ENCODE assay signal across 18 mouse cellular contexts in the genomic region with DNA sequence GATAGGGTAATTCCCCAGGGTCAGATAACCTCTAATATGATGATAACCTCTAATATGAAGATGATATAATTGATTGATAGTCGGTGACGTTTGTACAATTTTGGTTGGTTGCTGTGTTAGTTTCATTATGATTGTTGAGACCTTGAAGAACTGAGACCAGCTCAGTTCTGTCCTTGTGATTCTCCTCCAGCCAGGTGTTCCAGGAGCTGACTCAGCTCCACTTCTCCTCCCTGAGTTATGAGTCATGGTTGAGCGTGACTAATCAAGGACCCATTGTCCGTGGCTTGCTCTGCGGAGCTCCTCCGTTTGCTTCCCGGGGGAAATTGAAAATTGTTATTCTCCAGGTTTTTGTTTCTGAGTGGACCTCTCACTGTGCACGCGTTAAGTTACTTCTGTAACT. TPM values are rescaled to one million over a fixed set of nuclear protein-coding genes. Genes with fewer than 3 reads are reported as not detected.
DNase-seq lines count a peak whose midpoint lies in the region; ATAC-seq and TF ChIP-seq lines count a peak whose summit lies in the region.
"Had no signal": no experiment of that assay in that cellular context is flagged by ENCODE, and none has a peak within 500 bp of the region (broad histone marks: within the 10 kb centered on the region; RNA-seq: fewer than 3 reads in every experiment).

No protein-coding gene starts in this region.

- ATAC-seq in kidney, embryonic 15.5 days (replicated peaks; ENCODE audit: low FRiP score): no peak
- ATAC-seq: activated CD4-positive, CD25-positive, alpha-beta regulatory T cell, adult 4 months; forebrain, embryonic 15.5 days had no signal

- no peak overlapping the region for H3K9ac ChIP-seq in kidney, embryonic 15.5 days
- H3K9ac ChIP-seq in ES-E14 (ENCODE audit: insufficient read depth, low read depth, low read length, poor library complexity, severe bottlenecking): no peak overlapping the region
- H3K9ac ChIP-seq: forebrain, embryonic 15.5 days; hindbrain, embryonic 12.5 days; lung, embryonic 14.5 days had no signal

- no peak overlapping the region for H3K4me3 ChIP-seq in kidney, embryonic 15.5 days (replicated peaks)
- H3K4me3 ChIP-seq in ES-E14 (ENCODE audit: insufficient read depth in 1 of 2, low read depth in 1 of 2, low read length in 2 of 2, poor library complexity in 1 of 2, severe bottlenecking in 1 of 2): no peak overlapping the region
- H3K4me3 ChIP-seq in olfactory bulb, adult 2 months (ENCODE audit: insufficient read depth, low read depth, low read length): no peak overlapping the region
- H3K4me3 ChIP-seq: forebrain, embryonic 15.5 days; gastrocnemius, adult 2 months; hindbrain, embryonic 12.5 days had no signal

- 60% methylated on average over 9 of the region's 9 CpGs for WGBS in kidney, embryonic 15.5 days
- WGBS in olfactory bulb, adult 2 months: 42% methylated on average over 9 of the region's 9 CpGs

- no peak for TF ChIP-seq CTCF in olfactory bulb, adult 2 months (IDR thresholded peaks at IDR 0.05; ENCODE audit: insufficient read depth, low read depth, low read length)

- peak overlapping the region; percentile 34 for H3K4me2 ChIP-seq in kidney, embryonic 15.5 days
- H3K4me2 ChIP-seq: forebrain, embryonic 15.5 days; hindbrain, embryonic 12.5 days; lung, embryonic 14.5 days had no signal

- in situ Hi-C loops in ES-E14 (cut with MboI; ENCODE audit: low sequenced_read_pairs in 2 of 2, unreplicated experiment in 2 of 2): no loop called here

- H3K27me3 ChIP-seq in kidney, embryonic 15.5 days: no peaks in the 10 kb centered on the region
- H3K27me3 ChIP-seq: forebrain, embryonic 15.5 days; hindbrain, embryonic 12.5 days had no signal

- no peak for DNase-seq in kidney, postnatal 36 days
- DNase-seq in ES-E14 (ENCODE audit: low read depth, low spot score): no peak
- peak; percentile 70 to 72 for DNase-seq in adrenal gland, postnatal 36 days
- DNase-seq in spleen, adult 18-20 months: no peak
- no peak for DNase-seq in cerebellum, adult 11 months
- DNase-seq in neural tube, embryonic 10.5 days (ENCODE audit: extremely low spot score, low spot score): no peak
- DNase-seq: cerebellum, adult 9-11 months; embryo, embryonic 11 days; gastrocnemius, adult 2 months; heart, adult 18-20 months; kidney, postnatal 14 days; lung, embryonic 14.5 days; right cerebral cortex, adult 18-20 months had no signal

- H3K27ac ChIP-seq in kidney, embryonic 15.5 days: no peak overlapping the region
- H3K27ac ChIP-seq in ES-E14 (ENCODE audit: insufficient read depth, low read depth, low read length, poor library complexity, severe bottlenecking): no peak overlapping the region
- H3K27ac ChIP-seq in olfactory bulb, adult 2 months (ENCODE audit: insufficient read depth, low read depth, low read length): peak overlapping the region; percentile 45; the same call in 1 of the 2 replicates
- H3K27ac ChIP-seq: forebrain, embryonic 15.5 days; gastrocnemius, adult 2 months; hindbrain, embryonic 12.5 days had no signal

- no peaks in the 10 kb centered on the region for H3K4me1 ChIP-seq in kidney, embryonic 15.5 days
- H3K4me1 ChIP-seq in ES-E14 (ENCODE audit: control insufficient read depth in 2 of 2, insufficient read depth in 2 of 2, low read length in 2 of 2, poor library complexity in 1 of 2): no peaks in the 10 kb centered on the region
- peaks cover 8% of the 10 kb centered on the region for H3K4me1 ChIP-seq in olfactory bulb, adult 2 months (ENCODE audit: control insufficient read depth, insufficient read depth, low read length)
- H3K4me1 ChIP-seq: forebrain, embryonic 15.5 days; hindbrain, embryonic 12.5 days had no signal

- TF ChIP-seq POLR2A in olfactory bulb, adult 2 months (IDR thresholded peaks at IDR 0.05; ENCODE audit: insufficient read depth, low read depth, low read length): no peak

- no peaks in the 10 kb centered on the region for H3K9me3 ChIP-seq in kidney, embryonic 15.5 days (replicated peaks)
- no peaks in the 10 kb centered on the region for H3K9me3 ChIP-seq in ES-E14 (ENCODE audit: control insufficient read depth, insufficient read depth, low read depth, low read length)
- H3K9me3 ChIP-seq: forebrain, embryonic 15.5 days; hindbrain, embryonic 12.5 days had no signal

- no peaks in the 10 kb centered on the region for H3K36me3 ChIP-seq in kidney, embryonic 15.5 days
- no peaks in the 10 kb centered on the region for H3K36me3 ChIP-seq in ES-E14 (ENCODE audit: control insufficient read depth, insufficient read depth, low read length, poor library complexity, severe bottlenecking)
- H3K36me3 ChIP-seq: forebrain, embryonic 15.5 days; hindbrain, embryonic 12.5 days had no signal

TF ChIP-seq in ES-E14, 5 proteins besides CTCF, POLR2A, EP300 and RAD21:
- no peak for TF ChIP-seq ZNF384 (IDR thresholded peaks at IDR 0.05; ENCODE audit: low read depth, low read length)
- peak; percentile 66 for TF ChIP-seq MAFK (IDR thresholded peaks at IDR 0.05; ENCODE audit: insufficient read depth, low read depth, low read length)

RNA-seq across cellular contexts. Expression of gene Bach1, which starts 33.5 kb away (rescaled TPM):
- 11.0 and 13.6 TPM in 2 replicates for polyA plus RNA-seq in kidney, embryonic 15.5 days (2015; fragmentation: Nextera tagmentation; extraction: Ambion mirVana)
- total RNA-seq in ES-E14 (2012; rRNA removed): 16.9 and 19.5 TPM in 2 replicates
- total RNA-seq in adrenal gland, postnatal 36 days (2021): 10 to 100 TPM; 18.6 to 31.2 TPM
- not detected in 2 replicates for polyA plus RNA-seq in olfactory bulb, adult 2 months (2012; ENCODE audit: insufficient read depth, insufficient read length, low replicate concordance, missing spikeins)

Comparison
In these comparisons a context has a peak if more than half of its experiments do, and no peak if none do; other contexts are left out.
1. DNase-seq: peak in adrenal gland, postnatal 36 days (2 of 2); none in kidney, postnatal 36 days (0 of 2), ES-E14 (single experiment), spleen, adult 18-20 months (0 of 2), cerebellum, adult 11 months (single experiment) and neural tube, embryonic 10.5 days (single experiment).